Comparison of ENCODE assay signal across 8 mouse cellular contexts in the genomic region with DNA sequence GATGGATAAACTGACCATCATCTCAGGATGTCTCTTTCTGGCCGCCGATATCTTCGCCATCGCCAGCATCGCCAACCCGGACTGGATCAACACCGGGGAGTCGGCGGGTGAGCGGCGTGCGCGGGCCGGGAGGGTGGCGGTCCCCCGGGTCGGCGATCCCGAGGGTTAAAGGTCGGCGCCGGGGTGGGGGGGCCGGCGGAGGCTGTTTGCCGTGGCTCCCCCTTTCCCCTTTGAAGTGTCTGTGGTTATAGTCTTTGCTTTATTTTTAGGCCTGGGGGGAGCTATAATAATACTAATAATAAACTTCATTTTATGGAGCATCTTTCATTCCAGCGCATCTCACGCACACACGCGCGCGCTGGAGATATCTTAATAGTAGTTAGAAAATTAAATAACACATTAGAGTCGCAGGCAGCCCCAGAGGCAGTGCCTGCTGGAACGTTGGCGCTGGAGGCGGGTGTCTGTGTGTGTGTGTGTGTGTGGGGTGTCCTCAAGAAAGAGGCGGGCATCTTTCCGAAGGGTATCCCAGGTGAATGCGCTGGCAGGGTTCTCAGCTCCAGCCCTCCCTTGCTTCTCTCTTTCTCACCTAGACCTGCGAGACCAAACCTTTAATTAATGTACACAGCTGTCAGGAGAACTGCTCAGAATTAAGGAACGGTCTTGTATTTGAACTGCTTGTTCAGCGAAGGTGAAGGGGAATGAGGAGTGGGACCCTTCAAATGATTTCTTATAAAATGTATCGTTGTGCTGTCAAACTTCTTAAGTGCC. TPM values are rescaled to one million over a fixed set of nuclear protein-coding genes. Genes with fewer than 3 reads are reported as not detected.
DNase-seq lines count a peak whose midpoint lies in the region; ATAC-seq and TF ChIP-seq lines count a peak whose summit lies in the region.

No protein-coding gene starts in this region.

- no peak for TF ChIP-seq CTCF in E14TG2a.4 (conservative IDR thresholded peaks at IDR 0.05; ENCODE audit: low read length)
- TF ChIP-seq CTCF in brain, embryonic 14.5 days (IDR thresholded peaks at IDR 0.05; ENCODE audit: borderline replicate concordance, extremely low read depth, insufficient read depth, insufficient read length), result no peak

- H3K27me3 ChIP-seq in E14TG2a.4 (ENCODE audit: insufficient read depth, low read length), result no peaks in the 10 kb centered on the region
- H3K27me3 ChIP-seq in forebrain, embryonic 12.5 days, result no peaks in the 10 kb centered on the region

- no peaks in the 10 kb centered on the region for H3K9me3 ChIP-seq in E14TG2a.4 (ENCODE audit: low read length)
- no peaks in the 10 kb centered on the region for H3K9me3 ChIP-seq in forebrain, embryonic 12.5 days

- DNase-seq in brain, embryonic 14.5 days (ENCODE audit: low read depth), result peak; percentile 59
- DNase-seq in heart, postnatal 4 days, result peak; percentile 41
- DNase-seq in layer of hippocampus, adult 9-11 months, result peak; percentile 32
- DNase-seq in lung, postnatal 10 days, result peak; percentile 37
- DNase-seq in right cerebral cortex, adult 2 months (ENCODE audit: low spot score in 2 of 2), result peak; percentile 51 to 53
- DNase-seq in urinary bladder, postnatal 36 days (ENCODE audit: low spot score in 2 of 2), result peak; percentile 27 to 32

- peak overlapping the region; percentile 75 for H3K27ac ChIP-seq in forebrain, embryonic 12.5 days

- WGBS in forebrain, embryonic 12.5 days, result 2% methylated on average over 42 of the region's 42 CpGs

- H3K36me3 ChIP-seq in E14TG2a.4 (ENCODE audit: insufficient read depth, low read length), result 0 out of 2 replicates have a peak, but pooled peaks cover 3% of the 10 kb centered on the region
- H3K36me3 ChIP-seq in forebrain, embryonic 12.5 days (replicated peaks), result no peaks in the 10 kb centered on the region

- H3K4me2 ChIP-seq in forebrain, embryonic 12.5 days, result peak overlapping the region; percentile 68

- H3K9ac ChIP-seq in forebrain, embryonic 12.5 days, result peak overlapping the region; percentile 90

- H3K4me3 ChIP-seq in E14TG2a.4 (replicated peaks; ENCODE audit: low read length), result peak overlapping the region; percentile 90
- peak overlapping the region; percentile 91 for H3K4me3 ChIP-seq in forebrain, embryonic 12.5 days (replicated peaks)

- peaks cover 35% of the 10 kb centered on the region for H3K4me1 ChIP-seq in E14TG2a.4 (replicated peaks; ENCODE audit: low read depth, low read length)
- H3K4me1 ChIP-seq in forebrain, embryonic 12.5 days, result peaks cover 28% of the 10 kb centered on the region

- no peak for TF ChIP-seq POLR2A in brain, embryonic 14.5 days (IDR thresholded peaks at IDR 0.05; ENCODE audit: borderline replicate concordance, extremely low read depth, insufficient read depth, insufficient read length, poor library complexity, severe bottlenecking)

- ATAC-seq in forebrain, embryonic 12.5 days (ENCODE audit: low FRiP score), result peak; percentile 72

RNA-seq across cellular contexts. Expression of gene Mosmo, which starts 0.5 kb away (rescaled TPM):
- 26.8 and 27.8 TPM in 2 replicates for polyA plus RNA-seq in brain, embryonic 14.5 days (2012; rRNA removed)
- polyA plus RNA-seq in forebrain, embryonic 12.5 days (2016; fragmentation: Nextera tagmentation; extraction: Ambion mirVana), result 17.4 and 18.1 TPM in 2 replicates
- 10 to 100 TPM; 30.0 to 33.6 TPM for total RNA-seq in heart, postnatal 4 days (2021)

RNA-seq across cellular contexts. Expression of gene Pdzd9, which starts 7.8 kb away (rescaled TPM):
- polyA plus RNA-seq in brain, embryonic 14.5 days (2012; rRNA removed), result 0.25 and 0.30 TPM in 2 replicates
- 0.44 and 0.50 TPM in 2 replicates for polyA plus RNA-seq in forebrain, embryonic 12.5 days (2016; fragmentation: Nextera tagmentation; extraction: Ambion mirVana)
- total RNA-seq in heart, postnatal 4 days (2021), result not detected

RNA-seq across cellular contexts. Expression of gene Uqcrc2, which starts 43.0 kb away (rescaled TPM):
- polyA plus RNA-seq in brain, embryonic 14.5 days (2012; rRNA removed), result 154 and 174 TPM in 2 replicates
- polyA plus RNA-seq in forebrain, embryonic 12.5 days (2016; fragmentation: Nextera tagmentation; extraction: Ambion mirVana), result 178 and 183 TPM in 2 replicates
- 100 to 1,000 TPM; 820 to 827 TPM for total RNA-seq in heart, postnatal 4 days (2021)

Comparison
In these comparisons a context has a peak if more than half of its experiments do, and no peak if none do; other contexts are left out.
1. Peak in every context shown above with its lines: DNase-seq, ATAC-seq, H3K4me3 ChIP-seq and H3K27ac ChIP-seq.